Mouse (Mus musculus): ENCODE measurements around the gene Lpcat2b.
"Not testable (repeated sequence)": the region's sequence is repeated elsewhere in the genome, so short reads cannot be mapped to it uniquely, and the experiment has no call there.

Lpcat2b gene

DNA sequence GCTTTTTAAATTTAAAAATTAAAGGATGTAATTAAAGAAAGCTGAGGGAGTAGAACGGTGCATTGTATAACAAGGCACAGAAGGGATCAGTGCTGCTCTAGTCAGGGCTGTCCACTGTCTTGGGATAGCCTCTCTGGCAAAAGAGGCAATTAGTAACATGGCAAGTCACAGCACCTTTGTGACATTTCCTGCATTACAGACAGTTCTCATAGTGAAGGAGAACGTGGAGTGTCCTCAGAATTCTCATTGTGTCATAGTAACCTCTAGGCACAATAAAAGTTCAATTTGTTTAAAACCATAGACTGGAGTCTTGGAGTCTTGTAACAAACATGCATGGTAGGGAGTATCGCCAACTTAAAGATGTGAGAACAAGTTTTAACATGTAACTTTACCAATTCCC, at the start of gene Lpcat2b:
Lpcat2b (plus strand) TSS at position 301 of the 400 bp plus-strand sequence.
- DNase-seq (ENCODE audit: low read depth, low spot score): no peak

DNA sequence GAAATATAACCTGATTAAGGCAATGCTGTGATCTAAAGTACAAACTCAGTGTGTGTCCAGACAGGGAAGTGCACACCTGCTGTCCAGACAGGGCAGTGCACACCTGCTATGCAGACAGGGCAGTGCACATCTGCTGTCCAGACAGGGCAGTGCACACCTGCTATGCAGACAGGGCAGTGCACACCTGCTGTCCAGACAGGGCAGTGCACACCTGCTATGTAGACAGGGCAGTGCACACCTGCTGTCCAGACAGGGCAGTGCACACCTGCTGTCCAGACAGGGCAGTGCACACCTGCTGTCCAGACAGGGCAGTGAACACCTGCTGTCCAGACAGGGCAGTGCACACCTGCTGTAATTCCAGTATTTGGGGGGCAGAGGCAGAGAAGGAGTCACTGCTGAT, 44.9 kb upstream of the Lpcat2b start:
- DNase-seq (ENCODE audit: low read depth, low spot score): not testable (repeated sequence)

DNA sequence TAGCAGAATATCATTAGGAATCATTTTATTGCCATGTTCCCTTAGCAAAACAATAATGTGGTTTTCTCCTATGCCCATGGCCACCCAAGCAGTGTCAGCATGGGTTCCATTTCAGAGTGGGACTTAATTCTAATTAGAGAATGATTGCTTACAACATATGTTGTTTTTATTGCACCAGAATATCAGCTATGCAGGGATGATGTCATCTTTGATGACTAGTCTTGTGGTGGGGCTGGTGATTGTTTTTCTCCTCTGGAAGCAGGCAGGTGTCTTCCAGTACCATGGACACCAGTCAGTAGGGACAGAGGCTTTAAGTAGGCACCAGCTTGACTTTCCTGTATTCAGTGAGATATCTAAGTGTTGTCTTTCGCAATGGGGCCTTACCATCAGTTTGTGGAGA, 43.6 kb upstream of the Lpcat2b start:
- no peak for DNase-seq (ENCODE audit: low read depth, low spot score)

DNA sequence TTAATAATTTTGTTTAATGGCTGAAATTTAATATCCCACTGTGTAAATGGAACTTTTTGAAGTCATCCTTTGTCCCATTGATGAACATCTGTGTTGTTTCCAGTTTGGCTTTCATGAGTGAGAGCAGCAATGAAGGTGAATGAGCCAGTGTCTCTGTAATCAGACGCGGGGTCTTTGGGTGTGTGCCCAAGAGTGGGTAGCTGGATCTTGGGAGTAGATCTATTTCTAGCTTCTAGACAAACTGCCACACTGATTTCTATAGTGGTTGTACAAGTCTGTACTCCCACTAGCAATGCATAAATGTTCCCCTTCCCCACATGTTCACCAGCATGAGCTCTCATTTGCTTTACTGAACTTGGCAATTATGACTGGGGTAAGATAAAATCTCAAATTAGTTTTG, 42.0 kb upstream of the Lpcat2b start:
- no peak for DNase-seq (ENCODE audit: low read depth, low spot score)

DNA sequence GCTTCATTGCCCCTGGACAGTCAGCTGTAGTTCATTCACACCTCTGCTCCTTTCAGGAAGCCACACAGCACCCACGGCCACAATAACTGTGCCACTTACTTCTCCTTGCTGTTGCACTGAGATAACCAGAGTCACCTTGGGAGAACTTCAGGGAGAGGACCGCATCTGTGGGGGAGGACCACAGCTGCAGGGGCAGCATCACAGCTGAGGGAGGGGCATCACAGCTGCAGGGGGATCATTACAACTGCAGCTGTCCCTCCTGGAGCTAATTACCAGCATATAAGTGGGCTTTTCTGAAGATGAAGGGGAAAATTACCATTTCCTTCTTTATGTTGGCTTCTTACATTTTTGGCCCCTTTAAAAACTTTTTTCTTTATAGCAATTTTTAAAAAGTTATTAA, 36.9 kb upstream of the Lpcat2b start:
- DNase-seq (ENCODE audit: low read depth, low spot score): no peak

GRCm38 (mm10) chr5:107402436-107402835, 28.9 kb upstream of the Lpcat2b start, which contains the start of gene Ephx4:
Gene Ephx4, plus strand, starts transcription at chr5:107402736.
- no peak for DNase-seq (ENCODE audit: low read depth, low spot score)

DNA sequence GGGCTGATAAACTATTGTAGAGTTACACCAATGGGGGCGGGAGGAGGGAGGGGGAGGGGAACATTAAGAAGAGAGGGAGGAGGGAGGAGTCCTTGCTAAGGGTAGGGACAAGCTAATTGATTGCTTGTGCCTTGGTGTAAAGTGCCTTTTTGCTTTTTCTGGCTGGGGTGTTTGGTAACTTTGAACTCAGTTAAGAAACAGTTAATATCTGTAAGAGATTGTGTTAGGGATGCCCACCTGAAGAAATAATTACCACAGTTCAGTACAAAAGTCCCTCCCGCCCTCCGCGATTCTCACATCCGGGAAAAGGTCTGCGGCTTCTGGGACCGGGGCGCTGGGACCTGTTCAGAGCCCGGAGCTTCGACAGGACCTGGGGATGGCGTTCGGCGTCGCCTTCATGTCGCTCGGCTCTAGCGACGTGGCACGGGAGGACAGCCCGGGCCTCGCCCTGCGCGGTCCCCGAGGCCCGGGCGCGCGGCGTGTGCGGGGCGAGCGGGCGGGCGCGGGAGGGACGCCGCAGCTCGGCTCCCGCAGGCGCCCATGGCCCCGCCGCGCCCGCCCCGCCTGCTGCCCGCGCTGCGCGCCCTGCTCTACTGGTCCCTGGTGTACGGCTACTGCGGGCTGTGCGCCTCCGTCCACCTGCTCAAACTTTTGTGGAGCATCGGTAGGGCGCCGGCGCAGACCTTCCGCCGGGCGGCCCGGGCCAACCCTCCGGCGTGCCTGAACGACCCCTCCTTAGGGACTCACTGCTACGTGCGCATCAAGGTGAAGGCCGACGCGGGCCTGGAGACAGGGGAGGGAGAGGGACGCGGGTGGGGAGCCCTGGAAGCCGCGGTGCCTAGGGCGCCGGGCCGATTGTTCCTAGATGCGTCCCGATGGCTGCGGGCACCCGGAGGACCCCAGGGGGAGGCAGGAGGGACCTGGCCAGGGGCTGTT, 28.1 kb upstream of the Lpcat2b start:
- peak; percentile 17 for DNase-seq (ENCODE audit: low read depth, low spot score)

DNA sequence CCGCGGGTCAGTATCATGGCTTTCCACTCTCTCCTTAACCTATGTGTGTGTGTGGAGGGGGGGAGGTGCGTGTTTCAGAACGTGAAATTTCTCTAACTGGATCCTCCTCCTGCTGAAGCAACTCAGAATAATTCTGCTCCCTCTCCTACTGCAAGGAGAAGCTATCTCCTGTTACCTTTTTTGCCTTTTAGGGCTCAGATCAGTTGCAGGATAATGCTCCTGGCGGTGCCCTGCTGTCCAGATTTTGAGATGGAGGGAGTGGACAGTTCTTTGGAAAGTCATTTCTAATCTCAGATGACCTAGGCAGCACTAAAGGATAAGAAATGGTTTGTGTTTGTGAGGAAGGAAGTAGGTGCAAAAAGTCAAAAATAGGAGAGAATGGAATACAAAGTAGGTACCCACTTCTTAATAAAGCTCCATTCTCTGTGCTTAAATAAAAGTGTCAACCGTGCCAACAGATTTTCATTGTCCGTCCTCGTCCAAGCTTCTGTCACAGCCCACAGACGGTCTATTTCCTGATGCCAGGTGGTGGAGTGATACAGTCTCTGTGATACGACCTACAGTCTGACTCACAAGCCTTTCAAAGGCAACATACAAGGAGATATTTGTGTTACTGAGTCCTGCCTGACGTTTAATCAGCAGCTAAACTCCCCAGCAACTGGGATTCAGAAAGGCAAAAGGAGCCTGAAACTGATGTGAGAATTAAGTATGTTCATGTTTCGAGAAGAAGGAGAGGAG, 27.2 kb upstream of the Lpcat2b start:
- no peak for DNase-seq (ENCODE audit: low read depth, low spot score)

GRCm38 (mm10) chr5:107405361-107405760, 26.0 kb upstream of the Lpcat2b start:
- no peak for DNase-seq (ENCODE audit: low read depth, low spot score)

- DNase-seq (ENCODE audit: low read depth, low spot score): no peak
These were observed 21.0 kb upstream of the Lpcat2b start for GRCm38 (mm10) chr5:107410305-107410704.

GRCm38 (mm10) chr5:107411326-107411725, 20.0 kb upstream of the Lpcat2b start:
- DNase-seq (ENCODE audit: low read depth, low spot score): no peak

DNA sequence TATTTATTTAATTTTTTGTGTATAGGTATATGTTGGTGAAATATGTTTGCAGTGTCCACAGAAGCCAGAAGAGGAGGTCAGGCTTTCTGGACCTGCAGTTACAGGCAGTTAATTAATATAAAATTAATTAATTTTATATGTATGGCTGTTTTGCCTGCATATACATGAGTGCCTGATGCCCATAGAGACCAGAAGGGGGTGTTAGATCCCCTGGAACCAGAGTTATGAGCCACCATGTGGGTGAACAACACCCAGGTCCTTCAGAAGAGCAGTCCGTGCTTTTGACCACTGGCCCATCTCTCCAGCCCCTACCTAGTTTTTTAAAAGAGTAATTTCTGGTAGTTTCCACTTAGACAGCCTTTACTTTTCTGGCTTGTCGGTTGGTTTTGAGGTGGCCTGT, 19.1 kb upstream of the Lpcat2b start:
- DNase-seq (ENCODE audit: low read depth, low spot score): no peak

- DNase-seq (ENCODE audit: low read depth, low spot score): no peak
These were observed 16.3 kb upstream of the Lpcat2b start for GRCm38 (mm10) chr5:107415098-107415497.

- DNase-seq (ENCODE audit: low read depth, low spot score): no peak
These were observed 9.7 kb upstream of the Lpcat2b start for GRCm38 (mm10) chr5:107421676-107422075.

GRCm38 (mm10) chr5:107434001-107434400, 2.7 kb downstream of the Lpcat2b start:
- DNase-seq (ENCODE audit: low read depth, low spot score): no peak

DNA sequence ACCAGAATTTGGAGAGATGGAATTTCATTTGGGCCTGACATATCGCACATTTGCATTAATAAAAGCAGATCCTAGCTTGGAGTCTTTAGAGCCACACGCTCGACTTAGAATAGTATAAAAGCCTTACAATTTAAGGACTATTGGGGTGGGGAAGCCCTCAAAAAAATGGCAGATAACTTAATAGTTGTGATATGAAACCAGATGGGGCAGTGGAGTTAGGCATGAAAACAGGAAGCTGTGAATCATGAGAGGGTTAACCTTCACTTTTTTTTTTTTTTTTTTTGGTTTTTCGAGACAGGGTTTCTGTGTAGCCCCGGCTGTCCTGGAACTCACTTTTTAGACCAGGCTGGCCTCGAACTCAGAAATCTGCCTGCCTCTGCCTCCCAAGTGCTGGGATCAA, 4.8 kb downstream of the Lpcat2b start:
- DNase-seq (ENCODE audit: low read depth, low spot score): no peak

DNA sequence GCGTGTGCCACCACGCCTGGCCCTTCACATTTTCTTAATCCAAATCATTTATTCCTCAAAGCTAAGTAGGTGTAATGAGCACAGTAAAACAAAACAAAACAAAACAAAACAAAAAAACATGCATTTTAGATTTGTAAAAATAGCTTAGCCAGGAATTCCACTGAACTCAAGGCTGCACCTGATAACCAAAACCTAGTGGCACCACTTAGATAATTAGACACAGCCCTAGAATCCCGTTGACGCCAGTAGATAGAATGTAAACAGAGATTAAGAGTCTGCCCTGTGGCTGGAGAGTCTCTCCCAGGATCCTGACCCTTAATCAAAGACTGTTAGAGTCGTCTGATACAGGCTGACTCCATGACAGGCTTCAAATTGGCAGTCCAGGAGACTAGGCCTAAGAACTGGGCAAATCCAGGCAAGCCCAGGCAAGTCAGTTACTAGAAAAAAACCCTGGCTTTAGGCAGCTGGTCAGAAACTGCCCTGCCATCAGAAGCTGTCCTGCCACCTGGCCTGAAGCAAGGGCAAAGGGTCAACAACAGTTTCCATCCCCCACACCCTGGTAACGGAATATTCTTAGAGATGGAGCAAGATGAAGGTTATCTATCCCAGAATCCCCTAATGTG, 5.3 kb downstream of the Lpcat2b start:
- DNase-seq (ENCODE audit: low read depth, low spot score): no peak

- peak; percentile 93 for DNase-seq (ENCODE audit: low read depth, low spot score)
These were observed 6.3 kb downstream of the Lpcat2b start, which contains the start of gene Btbd8 for GRCm38 (mm10) chr5:107437464-107438281. Gene Btbd8, plus strand, starts transcription at chr5:107437997.

GRCm38 (mm10) chr5:107438353-107438752, 7.0 kb downstream of the Lpcat2b start:
- DNase-seq (ENCODE audit: low read depth, low spot score): no peak

GRCm38 (mm10) chr5:107441881-107442280, 10.5 kb downstream of the Lpcat2b start:
- DNase-seq (ENCODE audit: low read depth, low spot score): no peak

DNA sequence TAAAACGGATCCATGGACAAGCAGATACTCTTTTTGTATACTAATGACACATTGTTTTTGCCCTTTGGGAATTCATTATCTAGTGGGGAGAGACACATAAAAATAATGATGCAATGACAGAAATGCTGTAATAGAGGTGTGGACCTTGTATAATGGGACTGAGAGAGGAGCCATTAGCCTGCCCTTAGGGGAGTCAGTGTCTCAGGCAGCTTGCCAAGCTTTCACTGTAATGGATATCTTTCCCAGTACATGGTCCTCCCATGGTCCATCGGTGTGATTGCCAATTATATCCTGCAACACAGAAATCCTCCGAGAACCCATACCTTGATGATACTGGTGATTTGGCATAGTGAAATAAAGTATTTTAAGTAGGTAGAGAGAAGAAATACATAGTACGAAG, 12.9 kb downstream of the Lpcat2b start:
- DNase-seq (ENCODE audit: low read depth, low spot score): no peak
